Comparison of ENCODE assay signal across 8 mouse cellular contexts in the genomic region with DNA sequence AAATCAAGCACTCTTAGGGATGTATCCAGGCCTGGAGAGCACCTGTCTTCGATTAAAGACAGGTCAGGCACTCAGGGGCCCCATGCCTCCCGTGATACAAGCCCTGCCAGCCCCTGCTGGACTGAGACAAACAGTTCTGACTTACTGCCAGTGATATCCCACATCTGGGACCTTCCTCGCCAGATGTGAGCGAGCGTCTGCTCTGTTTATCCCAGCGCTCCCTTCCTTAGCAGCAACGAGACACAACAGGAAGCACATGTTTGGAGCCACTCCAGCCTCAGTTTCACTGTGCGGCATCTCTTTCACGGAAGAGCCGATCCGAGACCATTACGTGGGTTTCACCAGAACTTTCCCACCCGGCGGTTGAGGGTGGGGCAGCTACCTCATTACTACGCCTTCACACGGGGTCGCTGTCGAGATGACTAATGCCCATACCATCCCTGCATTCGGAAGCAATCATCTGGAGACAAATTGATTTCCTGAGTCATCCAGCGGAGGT. TPM values are rescaled to one million over a fixed set of nuclear protein-coding genes. Genes with fewer than 3 reads are reported as not detected.
A peak's percentile ranks its signal among the peaks of the same experiment; 100 is the strongest.
DNase-seq lines count a peak whose midpoint lies in the region; ATAC-seq and TF ChIP-seq lines count a peak whose summit lies in the region.

No protein-coding gene starts in this region.

- WGBS in intestine, postnatal 0 days: 24% methylated on average over 20 of the region's 20 CpGs

- peak; percentile 33; the same call in 1 of the 2 replicates for ATAC-seq in intestine, postnatal 0 days

- no peak for TF ChIP-seq CTCF in ES-Bruce4 (IDR thresholded peaks at IDR 0.05; ENCODE audit: low read depth, low read length)
- 0 out of 2 replicates have a peak, but pooled peaks have one; percentile 10 for TF ChIP-seq CTCF in intestine, postnatal 0 days (IDR thresholded peaks at IDR 0.05; ENCODE audit: low read depth)

- H3K4me3 ChIP-seq in ES-Bruce4 (ENCODE audit: low read depth, low read length): peak overlapping the region; percentile 8; the same call in 1 of the 2 replicates
- H3K4me3 ChIP-seq in intestine, postnatal 0 days (ENCODE audit: low read depth, low read length): peak overlapping the region; percentile 21; the same call in 1 of the 2 replicates

- H3K4me1 ChIP-seq in ES-Bruce4 (ENCODE audit: control insufficient read depth, insufficient read depth, low read length): peaks cover 9% of the 10 kb centered on the region
- H3K4me1 ChIP-seq in intestine, postnatal 0 days (replicated peaks; ENCODE audit: control insufficient read depth, insufficient read depth, low read length): no peaks in the 10 kb centered on the region

- H3K4me2 ChIP-seq in intestine, postnatal 0 days (replicated peaks; ENCODE audit: low read depth): peak overlapping the region; percentile 47

- H3K36me3 ChIP-seq in ES-Bruce4 (ENCODE audit: control insufficient read depth, insufficient read depth, low read length, poor library complexity, severe bottlenecking): no peaks in the 10 kb centered on the region
- no peaks in the 10 kb centered on the region for H3K36me3 ChIP-seq in intestine, postnatal 0 days (ENCODE audit: control insufficient read depth, insufficient read depth)

- no peaks in the 10 kb centered on the region for H3K9me3 ChIP-seq in ES-Bruce4 (replicated peaks; ENCODE audit: control insufficient read depth, insufficient read depth, low read length, poor library complexity, severe bottlenecking)
- H3K9me3 ChIP-seq in intestine, postnatal 0 days (ENCODE audit: control insufficient read depth): no peaks in the 10 kb centered on the region

- H3K9ac ChIP-seq in ES-Bruce4 (ENCODE audit: low read depth, poor library complexity, severe bottlenecking): 0 out of 2 replicates have a peak overlapping the region, but pooled peaks have one; percentile 16
- no peak overlapping the region for H3K9ac ChIP-seq in intestine, postnatal 0 days (ENCODE audit: low read depth, low read length)

- no peak overlapping the region for H3K27ac ChIP-seq in ES-Bruce4 (ENCODE audit: insufficient read depth, low read length)
- no peak overlapping the region; the same call in 1 of the 2 replicates for H3K27ac ChIP-seq in intestine, postnatal 0 days (ENCODE audit: low read depth, low read length)

- TF ChIP-seq EP300 in ES-Bruce4 (IDR thresholded peaks at IDR 0.05; ENCODE audit: insufficient read depth, low read depth, low read length): no peak

- peak; percentile 44 for DNase-seq in embryo, embryonic 9.5 days (ENCODE audit: extremely low spot score)
- DNase-seq in heart, adult 8-10 months (ENCODE audit: low spot score): peak; percentile 66
- peak; percentile 54 to 83 for DNase-seq in lung, postnatal 4 days
- no peak for DNase-seq in spleen, adult 12 weeks (ENCODE audit: low spot score)
- no peak for DNase-seq in testis, postnatal 10 days (ENCODE audit: low spot score)
- DNase-seq in adrenal gland, postnatal 14 days: no peak

- H3K27me3 ChIP-seq in ES-Bruce4 (ENCODE audit: control insufficient read depth, insufficient read depth, low read length, poor library complexity, severe bottlenecking): no peaks in the 10 kb centered on the region
- H3K27me3 ChIP-seq in intestine, postnatal 0 days (replicated peaks; ENCODE audit: control insufficient read depth, insufficient read depth, low read length): no peaks in the 10 kb centered on the region

- no peak for TF ChIP-seq POLR2A in ES-Bruce4 (IDR thresholded peaks at IDR 0.05; ENCODE audit: insufficient read depth, low read length)

RNA-seq across cellular contexts. Expression of gene F2rl1, which starts 23.3 kb away (rescaled TPM):
- 59.0 and 65.2 TPM in 2 replicates for polyA plus RNA-seq in ES-Bruce4 (2011; ENCODE audit: insufficient read depth, insufficient read length, low read depth, missing spikeins)
- under 1 TPM; 0.31 to 0.72 (median 0.66) TPM for total RNA-seq in heart, adult 8-10 months (2022)
- 32.6 and 36.4 TPM in 2 replicates for polyA plus RNA-seq in intestine, postnatal 0 days (2015; fragmentation: Nextera tagmentation; extraction: Ambion mirVana)
- total RNA-seq in adrenal gland, postnatal 14 days (2021): 0.22 and 1.2 TPM in 2 replicates

Comparison
In these comparisons a context has a peak if more than half of its experiments do, and no peak if none do; other contexts are left out.
1. DNase-seq: peak in embryo, embryonic 9.5 days (single experiment), heart, adult 8-10 months (single experiment) and lung, postnatal 4 days (2 of 2); none in spleen, adult 12 weeks (single experiment), testis, postnatal 10 days (single experiment) and adrenal gland, postnatal 14 days (single experiment).